Mouse (Mus musculus) adrenal gland, adult 2 months (tissue): ENCODE measurements around the gene Tex36. TPM values are rescaled to one million over a fixed set of nuclear protein-coding genes. Genes with fewer than 3 reads are reported as not detected.

ENCODE experiments used
- polyA plus RNA-seq: library from polyadenylated mRNA; depleted of rRNA; stranded (reverse); fragments of >200 nt; gene quantifications from 2 replicates; pipeline ENCODE4 v1.2.3, GENCODE M21; 2012; rRNA removed
- total RNA-seq, 2 experiments: library from RNA; stranded (reverse); gene quantifications; 2 replicates each; pipeline ENCODE4 v1.2.3; 2021

The Tex36 gene
- total and polyA plus RNA-seq, 3 experiments: not detected

Other genes starting within 250 kb of the Tex36 start
- gene Edrf1, start 35.4 kb upstream of the Tex36 start, total RNA-seq: 10 to 100 TPM; 15.4 to 18.3 TPM
- gene Edrf1, start 35.4 kb upstream of the Tex36 start, polyA plus RNA-seq: 3.7 and 5.7 TPM in 2 replicates
- gene Mmp21, start 77.9 kb upstream of the Tex36 start, total RNA-seq: not detected
- 0.10 TPM in 1 of 2 replicates, not detected in the other for gene Mmp21, start 77.9 kb upstream of the Tex36 start, polyA plus RNA-seq
- gene Bccip, start 107.2 kb upstream of the Tex36 start, total RNA-seq: 10 to 100 TPM; 58.4 to 64.0 TPM
- gene Bccip, start 107.2 kb upstream of the Tex36 start, polyA plus RNA-seq: 9.4 and 10.1 TPM in 2 replicates
- 10 to 100 TPM; 17.0 to 18.6 TPM for gene Uros, start 107.9 kb upstream of the Tex36 start, total RNA-seq
- gene Uros, start 107.9 kb upstream of the Tex36 start, polyA plus RNA-seq: 14.6 and 18.2 TPM in 2 replicates
- under 1 TPM in 1 of 2 experiments, not detected in 1; 0.24 TPM for gene Fank1, start 174.7 kb upstream of the Tex36 start, total RNA-seq
- gene Fank1, start 174.7 kb upstream of the Tex36 start, polyA plus RNA-seq: 0.10 and 0.15 TPM in 2 replicates
- 10 to 100 TPM; 56.8 to 71.2 TPM for gene Dhx32, start 180.6 kb upstream of the Tex36 start, total RNA-seq
- 20.7 and 21.9 TPM in 2 replicates for gene Dhx32, start 180.6 kb upstream of the Tex36 start, polyA plus RNA-seq